Mouse (Mus musculus): ENCODE data around the gene Rbfox2.

GRCm38 (mm10) chr15:77356248-77356810, 49.5 kb upstream of the Rbfox2 start:
- TF ChIP-seq CTCF (conservative IDR thresholded peaks at IDR 0.05; ENCODE audit: low read length) = no peak
- no peak for TF ChIP-seq NANOG (IDR thresholded peaks at IDR 0.05; ENCODE audit: borderline replicate concordance, low read length)
- TF ChIP-seq POU5F1 (IDR thresholded peaks at IDR 0.05; ENCODE audit: borderline replicate concordance, low read length) = no peak

Measured in E14TG2a.4 (cell line).